Mouse (Mus musculus): ENCODE data around the gene B2m. TPM values are rescaled to one million over a fixed set of nuclear protein-coding genes. Genes with fewer than 3 reads are reported as not detected.
"Not testable (repeated sequence)": the region's sequence is repeated elsewhere in the genome, so short reads cannot be mapped to it uniquely, and the experiment has no call there.

The B2m gene
- 100 to 1,000 TPM in 1 of 4 experiments, 10 to 100 TPM in 3; 54.2 to 107 (median 77.1) TPM for total RNA-seq (2022)

DNA sequence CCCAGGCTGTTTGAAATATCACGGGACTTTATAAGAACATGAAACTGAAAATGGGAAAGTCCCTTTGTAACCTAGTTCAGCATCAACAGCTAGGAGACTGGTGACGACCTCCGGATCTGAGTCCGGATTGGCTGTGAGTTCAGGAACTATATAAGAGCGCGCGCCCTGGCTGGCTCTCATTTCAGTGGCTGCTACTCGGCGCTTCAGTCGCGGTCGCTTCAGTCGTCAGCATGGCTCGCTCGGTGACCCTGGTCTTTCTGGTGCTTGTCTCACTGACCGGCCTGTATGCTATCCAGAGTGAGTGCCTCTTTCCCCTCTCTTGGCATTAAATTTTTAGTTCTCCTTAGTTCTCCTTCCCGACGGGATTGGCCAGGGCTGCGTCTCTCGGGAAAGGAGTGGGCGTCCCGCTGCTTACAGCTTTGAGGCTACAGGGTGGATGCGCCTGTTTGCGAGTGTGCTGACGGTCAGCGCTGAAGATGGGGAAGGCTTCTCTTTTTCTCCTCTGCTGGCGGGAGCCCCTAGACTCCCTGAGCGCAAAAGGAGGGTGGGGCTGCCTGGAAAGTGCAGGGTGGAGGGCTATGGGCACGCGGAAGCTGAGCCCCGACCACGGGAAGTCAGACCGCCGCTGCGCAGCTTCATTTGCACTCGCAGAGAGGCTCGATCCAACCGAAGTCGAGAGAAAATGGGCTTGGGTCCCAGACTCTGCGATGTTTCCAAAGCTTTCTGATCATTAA lies at the start of gene B2m:
Gene B2m (plus strand): TSS at position 179 of the 734 bp plus-strand sequence.
- peak; percentile 92 to 93 for DNase-seq (ENCODE audit: low spot score in 2 of 2)

- DNase-seq (ENCODE audit: low spot score in 2 of 2) = not testable (repeated sequence)
Observed at GRCm38 (mm10) chr2:122097686-122098085, 49.8 kb upstream of the B2m start.

GRCm38 (mm10) chr2:122102070-122102469 lies 45.4 kb upstream of the B2m start:
- DNase-seq (ENCODE audit: low spot score in 2 of 2) = no peak

GRCm38 (mm10) chr2:122108101-122108500 lies 39.4 kb upstream of the B2m start:
- no peak for DNase-seq (ENCODE audit: low spot score in 2 of 2)

DNA sequence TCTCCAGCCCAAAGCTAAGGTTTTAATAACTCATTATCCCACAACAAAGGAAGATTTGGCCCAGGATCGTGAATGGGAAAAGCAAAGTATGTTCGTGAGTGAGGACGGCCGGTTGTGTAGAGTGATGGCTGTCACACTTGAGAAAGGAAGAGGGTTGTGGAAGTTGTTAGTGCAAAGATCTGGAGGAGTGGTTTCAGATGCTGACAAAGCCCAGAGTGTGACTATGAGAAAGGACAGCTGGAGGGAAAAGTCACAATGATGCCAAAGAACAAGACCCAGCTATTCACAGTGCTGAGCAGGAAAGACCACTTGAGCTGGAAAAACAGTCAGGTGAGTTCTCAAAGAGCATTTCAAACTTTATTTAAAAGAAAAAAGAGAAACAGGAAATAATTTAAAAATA lies 37.8 kb upstream of the B2m start:
- DNase-seq (ENCODE audit: low spot score in 2 of 2) = no peak

GRCm38 (mm10) chr2:122116888-122117287 lies 30.6 kb upstream of the B2m start:
- no peak for DNase-seq (ENCODE audit: low spot score in 2 of 2)

DNA sequence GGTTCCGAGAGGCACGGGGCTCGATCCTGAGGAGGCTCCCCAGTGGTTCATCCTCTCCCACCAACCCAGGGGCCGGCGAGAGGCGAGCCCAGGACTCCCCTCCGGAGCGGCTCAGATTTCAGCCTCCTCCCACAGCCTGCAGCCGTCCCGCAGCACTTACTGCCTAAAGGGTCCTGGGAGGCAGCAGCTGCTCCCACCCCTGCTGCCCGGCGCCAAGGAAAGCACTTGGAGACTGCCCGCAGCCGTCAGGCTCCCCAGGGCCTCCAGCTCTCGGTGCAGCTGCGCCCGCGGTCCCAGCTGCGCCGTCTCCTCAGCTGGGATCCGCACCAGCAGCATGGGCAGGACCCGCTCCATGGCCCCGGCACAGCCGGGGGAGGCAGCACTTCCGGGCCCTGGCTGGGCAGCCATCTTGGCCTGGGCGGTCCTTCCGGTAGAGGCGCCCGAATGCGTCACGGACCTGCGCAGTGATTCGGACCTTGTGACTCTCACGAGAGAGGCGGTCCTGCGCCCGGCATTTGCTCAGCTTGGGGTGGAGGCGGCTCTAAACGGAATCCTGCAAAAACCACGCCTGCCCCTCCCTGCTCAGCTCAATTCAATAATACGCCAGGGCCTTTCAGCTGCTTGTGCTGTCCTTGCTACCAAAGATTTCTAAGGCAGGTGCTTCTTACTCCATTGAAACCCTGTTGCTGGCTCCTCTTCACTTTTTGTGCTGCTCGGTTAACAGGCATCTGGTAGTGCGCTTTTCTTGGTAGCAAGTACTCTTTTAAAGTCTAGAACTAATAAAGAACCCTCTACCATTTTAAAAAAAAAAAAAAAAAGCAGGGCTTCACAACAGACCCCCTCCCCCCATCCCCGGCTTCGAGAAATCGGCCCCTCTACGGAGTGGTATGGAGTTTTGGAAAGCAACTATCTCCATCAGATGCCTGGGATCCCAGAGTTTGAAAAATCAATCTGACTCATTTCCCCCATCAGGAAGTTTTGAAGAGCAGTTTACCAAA lies 29.2 kb upstream of the B2m start, which contains the start of gene Spg11:
Gene Spg11 (minus strand): TSS at position 426 of the 998 bp plus-strand sequence.
- DNase-seq (ENCODE audit: low spot score in 2 of 2) = peak; percentile 93 to 96

- no peak for DNase-seq (ENCODE audit: low spot score in 2 of 2)
Observed at GRCm38 (mm10) chr2:122125680-122126572, 21.6 kb upstream of the B2m start.

DNA sequence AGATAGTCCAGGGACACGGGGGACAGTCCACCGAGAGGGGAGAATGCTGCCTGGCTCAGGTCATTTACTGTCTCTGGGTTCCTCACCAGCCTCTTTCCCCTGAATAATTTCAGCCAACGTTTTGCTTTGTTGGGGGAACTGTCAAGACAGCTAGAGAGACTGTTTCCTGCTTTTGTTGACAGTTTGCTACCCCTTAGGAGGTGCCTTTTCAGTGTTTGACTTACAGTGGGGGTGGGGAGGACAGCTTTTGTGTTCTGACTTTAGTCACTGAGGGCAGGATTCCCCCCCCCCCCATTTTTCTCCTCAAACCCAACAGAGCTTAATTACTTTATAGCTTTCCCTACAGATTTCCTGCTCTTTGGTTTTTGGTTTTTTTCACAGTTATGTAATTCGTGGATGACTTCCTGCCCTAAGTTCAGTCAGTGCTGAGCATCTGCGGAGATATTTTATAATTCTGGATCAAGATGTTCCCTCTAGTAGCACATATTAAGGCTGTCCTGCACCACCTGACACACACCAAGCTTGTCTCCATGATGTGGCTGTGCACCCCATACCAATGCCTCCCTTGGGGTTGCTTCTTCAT lies 20.6 kb upstream of the B2m start:
- DNase-seq (ENCODE audit: low spot score in 2 of 2) = no peak

GRCm38 (mm10) chr2:122127635-122128034 lies 19.9 kb upstream of the B2m start:
- no peak for DNase-seq (ENCODE audit: low spot score in 2 of 2)

GRCm38 (mm10) chr2:122132078-122132477 lies 15.4 kb upstream of the B2m start:
- DNase-seq (ENCODE audit: low spot score in 2 of 2) = no peak

DNA sequence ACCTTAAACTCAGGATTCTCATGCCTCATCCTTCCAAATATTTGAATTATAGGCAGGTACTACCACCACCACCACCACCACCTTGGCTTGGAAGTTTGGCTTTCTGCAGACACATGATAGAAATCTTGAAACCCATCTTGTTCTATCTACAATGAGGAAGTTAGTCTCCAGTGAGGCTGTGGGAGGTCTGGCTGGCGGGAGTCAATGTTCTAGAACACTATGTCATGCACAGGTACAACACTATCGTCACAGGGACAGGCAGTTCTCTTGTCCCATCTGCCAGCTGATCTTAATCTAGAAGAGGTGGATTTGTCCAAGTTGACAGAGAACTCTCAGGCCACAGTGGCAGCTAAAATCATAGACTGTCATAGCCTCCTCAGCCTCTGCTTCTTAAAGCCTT lies 14.9 kb upstream of the B2m start:
- DNase-seq (ENCODE audit: low spot score in 2 of 2) = no peak

DNA sequence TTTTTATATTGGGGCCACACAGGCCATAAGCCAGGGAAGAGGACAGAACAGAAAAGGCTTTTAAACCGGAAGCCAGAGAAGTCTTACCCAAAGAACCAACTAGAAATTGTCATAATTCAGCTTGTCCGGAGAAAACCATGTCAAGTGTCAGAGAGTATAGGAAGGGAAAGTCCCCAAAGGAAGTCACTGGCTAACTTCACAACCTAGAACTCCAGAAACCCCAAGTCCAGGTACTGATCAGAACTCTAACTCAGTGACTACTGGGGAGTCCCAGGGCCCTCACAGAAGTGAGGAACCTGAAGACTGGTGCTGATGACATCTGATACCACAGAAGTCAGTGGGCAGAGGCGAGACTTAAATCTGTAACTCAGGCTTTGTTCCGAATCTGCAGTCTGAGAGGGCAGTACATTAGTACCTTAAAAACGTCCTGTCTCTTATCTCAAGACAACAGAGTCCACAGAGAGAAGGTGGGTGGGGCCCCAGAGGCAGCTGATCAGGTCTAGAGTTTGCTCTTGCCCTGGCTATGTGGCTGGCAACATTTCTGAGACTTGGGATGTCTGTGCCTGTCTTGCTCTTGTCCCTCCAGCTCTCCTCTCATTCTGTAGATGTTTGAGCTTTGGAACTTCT lies 9.5 kb upstream of the B2m start:
- no peak for DNase-seq (ENCODE audit: low spot score in 2 of 2)

DNA sequence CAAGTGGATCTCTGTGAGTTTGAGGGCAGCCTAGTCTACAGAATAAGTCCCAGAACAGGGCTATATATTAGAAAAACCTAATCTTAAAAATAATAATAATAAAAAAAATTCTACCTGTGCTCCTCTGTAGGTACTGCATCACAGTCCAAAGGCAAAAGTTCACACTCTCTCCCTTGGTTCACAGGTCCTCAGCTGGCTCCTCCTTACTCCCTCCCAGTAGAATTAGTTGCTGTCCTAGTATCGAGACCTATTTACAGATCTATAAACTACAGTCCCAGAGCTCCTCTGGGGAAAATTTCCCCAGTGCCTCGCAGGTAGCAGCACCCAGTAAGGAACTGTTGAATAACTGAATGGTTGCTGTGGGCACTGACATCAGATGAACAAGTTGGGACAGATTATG lies 6.7 kb upstream of the B2m start:
- DNase-seq (ENCODE audit: low spot score in 2 of 2) = no peak

- no peak for DNase-seq (ENCODE audit: low spot score in 2 of 2)
Observed at GRCm38 (mm10) chr2:122141332-122141967, 6.0 kb upstream of the B2m start.

GRCm38 (mm10) chr2:122143111-122143510 lies 4.4 kb upstream of the B2m start:
- no peak for DNase-seq (ENCODE audit: low spot score in 2 of 2)

GRCm38 (mm10) chr2:122145756-122146155 lies 1.7 kb upstream of the B2m start:
- no peak for DNase-seq (ENCODE audit: low spot score in 2 of 2)

DNA sequence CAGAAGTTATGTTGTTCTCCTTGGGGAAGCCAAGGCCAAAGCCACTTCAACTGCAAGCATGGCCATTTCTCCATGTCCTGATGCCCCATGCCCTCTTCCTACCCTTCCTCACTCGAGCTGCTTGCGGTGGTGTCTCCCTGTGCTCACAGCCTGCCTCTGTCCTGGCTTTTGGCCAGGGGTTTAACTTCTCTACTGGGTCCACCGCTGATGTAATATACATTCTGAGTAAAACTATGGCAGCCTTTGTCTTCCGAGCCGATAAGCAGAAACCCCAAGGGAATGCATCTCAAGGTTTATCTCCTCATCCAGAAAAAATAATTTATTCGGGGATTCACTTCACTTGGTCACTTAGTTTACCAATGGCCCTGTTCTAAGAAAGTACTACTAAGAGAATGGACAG lies 799 bp upstream of the B2m start:
- no peak for DNase-seq (ENCODE audit: low spot score in 2 of 2)

GRCm38 (mm10) chr2:122148242-122148917 lies 894 bp downstream of the B2m start:
- peak; percentile 32 to 45 for DNase-seq (ENCODE audit: low spot score in 2 of 2)

Measured in gastrocnemius, adult 8-10 months (tissue).